34 mouse cellular contexts compared by ENCODE assay signal in the genomic region with DNA sequence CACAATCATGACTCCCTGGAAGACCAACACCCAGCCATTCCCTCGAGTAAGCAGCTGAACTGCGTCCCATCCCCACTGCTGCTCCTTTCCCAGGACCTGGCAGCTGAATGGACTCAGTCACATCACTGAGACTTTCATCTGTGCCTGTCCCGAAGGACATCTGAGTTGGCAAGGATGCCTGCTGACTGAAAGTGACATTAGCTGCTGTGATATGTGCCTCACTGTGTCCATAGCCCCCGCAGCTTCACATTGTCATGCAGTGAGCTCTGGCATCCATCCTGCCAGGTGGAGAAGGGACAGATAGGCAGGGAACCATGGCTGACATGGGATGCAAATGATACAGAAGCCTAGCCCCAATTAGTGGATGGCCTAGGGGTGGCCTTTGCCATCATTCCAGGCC. TPM values are rescaled to one million over a fixed set of nuclear protein-coding genes. Genes with fewer than 3 reads are reported as not detected.
"Had no signal": no experiment of that assay in that cellular context is flagged by ENCODE, and none has a peak within 500 bp of the region (broad histone marks: within the 10 kb centered on the region; RNA-seq: fewer than 3 reads in every experiment).

No protein-coding gene starts in this region.

- ATAC-seq: hindbrain, embryonic 16.5 days; inflammation-experienced regulatory T-cells, adult 6 months; intestine, embryonic 15.5 days; intestine, postnatal 0 days had no signal

- H3K4me1 ChIP-seq: heart, embryonic 13.5 days; heart, embryonic 15.5 days; hindbrain, embryonic 10.5 days; hindbrain, embryonic 12.5 days; intestine, embryonic 15.5 days; limb, embryonic 10.5 days; limb, embryonic 12.5 days; liver, embryonic 13.5 days had no signal

- H3K27me3 ChIP-seq: heart, embryonic 13.5 days; heart, embryonic 15.5 days; hindbrain, embryonic 12.5 days; intestine, embryonic 15.5 days; limb, embryonic 12.5 days; liver, embryonic 13.5 days had no signal

- H3K9ac ChIP-seq: heart, embryonic 13.5 days; heart, embryonic 15.5 days; hindbrain, embryonic 12.5 days; hindbrain, embryonic 14.5 days; intestine, embryonic 15.5 days; limb, embryonic 12.5 days; liver, embryonic 13.5 days had no signal

- H3K27ac ChIP-seq: gastrocnemius, adult 2 months; heart, adult 2 months; heart, embryonic 13.5 days; heart, embryonic 15.5 days; hindbrain, embryonic 10.5 days; hindbrain, embryonic 12.5 days; hindbrain, embryonic 14.5 days; intestine, embryonic 15.5 days; layer of hippocampus, adult 2 months; left cerebral cortex, adult 2 months; limb, embryonic 10.5 days; limb, embryonic 12.5 days; liver, embryonic 13.5 days had no signal

- H3K9me3 ChIP-seq: heart, embryonic 13.5 days; heart, embryonic 15.5 days; hindbrain, embryonic 10.5 days; hindbrain, embryonic 12.5 days; intestine, embryonic 15.5 days; limb, embryonic 10.5 days; limb, embryonic 12.5 days; liver, embryonic 13.5 days had no signal

- H3K4me2 ChIP-seq: heart, embryonic 11.5 days; heart, embryonic 13.5 days; heart, embryonic 15.5 days; hindbrain, embryonic 12.5 days; hindbrain, embryonic 14.5 days; intestine, embryonic 15.5 days; limb, embryonic 12.5 days; liver, embryonic 11.5 days; liver, embryonic 13.5 days had no signal

- DNase-seq: gastrocnemius, adult 2 months; gastrocnemius, postnatal 10 days; gastrocnemius, postnatal 25 days; heart, adult 2 months; heart, postnatal 14 days; heart, postnatal 36 days; kidney, adult 18-20 months; kidney, adult 8-10 months; kidney, postnatal 10 days; kidney, postnatal 25 days; kidney, postnatal 4 days; liver; liver, embryonic 13.5 days had no signal

- H3K4me3 ChIP-seq: gastrocnemius, adult 2 months; heart, adult 2 months; heart, embryonic 13.5 days; heart, embryonic 15.5 days; hindbrain, embryonic 10.5 days; hindbrain, embryonic 12.5 days; intestine, embryonic 15.5 days; layer of hippocampus, adult 2 months; left cerebral cortex, adult 2 months; limb, embryonic 10.5 days; limb, embryonic 12.5 days; liver, embryonic 13.5 days had no signal

RNA-seq across cellular contexts. Expression of a gene that starts 38.2 kb away (rescaled TPM):
- total RNA-seq: gastrocnemius, adult 2 months; gastrocnemius, postnatal 10 days; gastrocnemius, postnatal 25 days; gastrocnemius, postnatal 4 days; granulocyte monocyte progenitor cell, adult 5-6 weeks; heart, adult 2 months; heart, postnatal 14 days; heart, postnatal 36 days; layer of hippocampus, adult 2 months; layer of hippocampus, postnatal 25 days; left cerebral cortex, adult 2 months; left cerebral cortex, postnatal 14 days; left cerebral cortex, postnatal 36 days had no signal
- polyA plus RNA-seq: heart, embryonic 11.5 days; heart, postnatal 0 days; inflammation-experienced regulatory T-cells, adult 6 months; limb, embryonic 10.5 days; limb, embryonic 12.5 days; liver, embryonic 11.5 days; liver, embryonic 13.5 days had no signal
